Mouse (Mus musculus): ENCODE measurements around the gene Shroom3. TPM values are rescaled to one million over a fixed set of nuclear protein-coding genes. Genes with fewer than 3 reads are reported as not detected.

Gene Shroom3
- polyA plus RNA-seq, 1 experiment from 2014 or later: 0.22 TPM

DNA sequence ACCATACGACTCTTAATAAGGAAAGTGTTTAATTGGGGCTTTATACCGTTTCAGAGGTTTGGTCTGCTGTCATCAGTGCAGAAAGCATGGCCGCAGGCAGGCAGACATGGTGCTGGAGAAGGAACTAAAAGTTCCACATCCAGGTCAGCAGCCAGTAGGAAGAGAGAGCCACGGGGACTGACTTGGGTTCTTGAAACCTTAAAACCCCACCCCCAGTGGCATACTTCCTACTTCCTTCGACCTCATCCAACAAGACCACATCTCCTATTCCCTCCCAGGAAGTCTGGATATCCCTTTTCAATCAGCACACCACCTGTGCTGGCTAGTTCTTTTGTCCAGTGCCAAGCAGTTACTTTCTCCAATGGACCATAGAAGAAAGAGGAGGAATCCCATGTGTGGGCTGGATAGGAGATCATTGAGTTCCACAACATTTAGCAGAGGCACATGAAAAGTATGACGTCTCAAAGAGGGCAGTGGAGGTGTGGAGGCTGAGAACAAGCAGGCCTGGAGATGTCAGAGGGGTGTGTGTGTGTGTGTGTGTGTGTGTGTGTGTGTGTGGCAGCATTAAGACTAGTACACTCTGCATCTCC lies 76.0 kb downstream of the Shroom3 start:
- Histone ChIP-seq H3K27me3 (no peaks in the 10 kb centered on the region), H3K4me1 (replicated peaks) (no peaks in the 10 kb centered on the region), H3K36me3 (replicated peaks) (no peaks in the 10 kb centered on the region), H3K27ac (replicated peaks) (no peak overlapping the region), H3K9me3 (replicated peaks) (no peaks in the 10 kb centered on the region), H3K4me2 (no peak overlapping the region), H3K9ac (no peak overlapping the region), H3K4me3 (replicated peaks) (no peak overlapping the region)
- 49% methylated on average over 6 of the region's 6 CpGs for WGBS (ENCODE audit: insufficient replicate concordance)
- no peak for ATAC-seq (ENCODE audit: insufficient read depth)

- Histone ChIP-seq H3K9ac (no peak overlapping the region), H3K4me1 (replicated peaks) (no peaks in the 10 kb centered on the region), H3K4me3 (replicated peaks) (no peak overlapping the region), H3K27me3 (no peaks in the 10 kb centered on the region), H3K9me3 (replicated peaks) (no peaks in the 10 kb centered on the region), H3K4me2 (no peak overlapping the region), H3K36me3 (replicated peaks) (no peaks in the 10 kb centered on the region), H3K27ac (replicated peaks) (no peak overlapping the region)
- 60% methylated on average over 7 of the region's 7 CpGs for WGBS (ENCODE audit: insufficient replicate concordance)
- no peak for ATAC-seq (ENCODE audit: insufficient read depth)
These were observed 77.3 kb downstream of the Shroom3 start for GRCm38 (mm10) chr5:92760542-92760941.

DNA sequence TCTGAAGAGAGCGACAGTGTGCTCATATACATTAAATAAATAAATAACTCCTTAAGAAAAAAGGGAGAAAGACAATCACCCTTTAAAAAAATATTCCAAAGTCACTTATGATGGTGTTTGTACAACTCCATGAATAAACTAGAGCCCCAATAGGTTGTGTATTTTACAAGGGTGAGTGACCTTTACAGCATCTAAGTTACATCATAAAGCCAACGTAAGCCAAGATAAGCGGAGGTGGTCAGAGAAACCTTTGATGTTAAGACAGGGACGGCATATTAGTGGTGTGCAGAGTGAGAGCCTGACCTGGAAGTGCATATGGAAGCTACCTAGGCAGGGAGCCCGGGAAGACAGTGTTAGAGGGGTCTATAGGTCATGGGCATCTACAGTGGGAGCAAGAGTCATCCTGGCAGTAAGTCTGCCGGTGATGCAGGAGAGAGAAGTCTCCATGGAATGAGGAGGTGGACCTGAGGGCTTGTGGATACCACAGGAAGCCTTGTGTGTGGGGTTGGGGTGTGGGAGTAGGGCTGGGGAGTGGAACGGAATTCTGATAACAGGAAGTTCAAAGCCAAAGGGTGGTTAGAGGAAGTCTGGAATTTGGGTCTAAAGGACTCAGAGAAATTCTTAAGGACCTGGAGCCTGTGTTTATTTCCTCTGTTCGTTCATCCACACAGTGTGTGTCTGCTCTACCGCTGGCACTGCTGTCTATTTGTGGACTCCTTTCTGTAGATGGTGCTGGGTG lies 78.5 kb downstream of the Shroom3 start:
- H3K27ac ChIP-seq (replicated peaks): no peak overlapping the region
- no peak overlapping the region for H3K9ac ChIP-seq
- no peaks in the 10 kb centered on the region for H3K27me3 ChIP-seq
- ATAC-seq (ENCODE audit: insufficient read depth): no peak
- WGBS (ENCODE audit: insufficient replicate concordance): 44% methylated on average over 9 of the region's 9 CpGs
- no peaks in the 10 kb centered on the region for H3K9me3 ChIP-seq (replicated peaks)
- no peak overlapping the region for H3K4me2 ChIP-seq
- no peaks in the 10 kb centered on the region for H3K4me1 ChIP-seq (replicated peaks)
- no peaks in the 10 kb centered on the region for H3K36me3 ChIP-seq (replicated peaks)
- no peak overlapping the region for H3K4me3 ChIP-seq (replicated peaks)

DNA sequence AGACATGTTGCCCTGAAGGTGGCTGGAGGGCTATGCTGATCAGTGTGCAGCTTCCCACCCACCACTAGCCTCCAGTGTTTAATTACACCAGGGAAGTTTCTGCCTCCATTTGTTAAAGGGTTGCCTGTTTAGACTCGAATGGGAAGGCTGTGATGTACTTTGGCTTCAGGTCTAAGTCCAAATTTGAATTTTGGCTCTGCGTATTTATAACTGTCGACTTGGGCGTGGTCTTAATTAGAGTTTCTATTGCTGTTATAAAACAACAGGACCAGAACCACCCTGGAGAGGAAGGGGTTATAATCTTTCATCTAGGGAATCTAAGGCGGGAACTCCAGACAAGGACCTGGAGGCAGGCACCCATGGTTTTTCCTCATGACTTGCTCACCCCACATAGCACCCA lies 79.2 kb downstream of the Shroom3 start:
- H3K27me3 ChIP-seq: no peaks in the 10 kb centered on the region
- no peak overlapping the region for H3K4me3 ChIP-seq (replicated peaks)
- no peak overlapping the region for H3K27ac ChIP-seq (replicated peaks)
- no peak overlapping the region for H3K9ac ChIP-seq
- no peaks in the 10 kb centered on the region for H3K4me1 ChIP-seq (replicated peaks)
- no peak for ATAC-seq (ENCODE audit: insufficient read depth)
- no peak overlapping the region for H3K4me2 ChIP-seq
- no peaks in the 10 kb centered on the region for H3K36me3 ChIP-seq (replicated peaks)
- 65% methylated on average over 5 of the region's 5 CpGs for WGBS (ENCODE audit: insufficient replicate concordance)
- no peaks in the 10 kb centered on the region for H3K9me3 ChIP-seq (replicated peaks)

DNA sequence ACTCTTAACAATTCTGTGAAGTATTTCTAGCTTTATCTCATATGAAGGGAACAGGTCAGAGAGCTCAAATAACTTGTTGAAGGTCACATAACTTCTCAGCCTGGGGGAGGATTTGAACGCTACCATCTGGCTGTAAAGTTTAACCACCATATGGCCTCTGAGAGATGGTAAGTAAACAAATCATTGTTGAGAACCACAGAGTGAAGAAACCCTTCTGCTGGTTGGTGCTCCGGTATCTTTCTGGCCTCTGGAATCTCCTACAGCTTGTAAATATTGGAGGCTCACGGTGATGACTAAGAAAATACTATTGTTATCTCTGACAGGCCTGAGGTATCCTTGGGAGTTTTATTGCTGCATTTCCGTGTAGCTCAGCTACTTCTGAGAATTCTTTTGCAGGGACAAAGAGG lies 80.3 kb downstream of the Shroom3 start:
- Histone ChIP-seq H3K4me3 (replicated peaks) (no peak overlapping the region), H3K9ac (no peak overlapping the region), H3K36me3 (replicated peaks) (no peaks in the 10 kb centered on the region), H3K9me3 (replicated peaks) (no peaks in the 10 kb centered on the region), H3K4me2 (no peak overlapping the region), H3K27me3 (no peaks in the 10 kb centered on the region), H3K27ac (replicated peaks) (no peak overlapping the region), H3K4me1 (replicated peaks) (no peaks in the 10 kb centered on the region)
- ATAC-seq (ENCODE audit: insufficient read depth): no peak
- WGBS (ENCODE audit: insufficient replicate concordance): 30% methylated on average over 4 of the region's 4 CpGs

DNA sequence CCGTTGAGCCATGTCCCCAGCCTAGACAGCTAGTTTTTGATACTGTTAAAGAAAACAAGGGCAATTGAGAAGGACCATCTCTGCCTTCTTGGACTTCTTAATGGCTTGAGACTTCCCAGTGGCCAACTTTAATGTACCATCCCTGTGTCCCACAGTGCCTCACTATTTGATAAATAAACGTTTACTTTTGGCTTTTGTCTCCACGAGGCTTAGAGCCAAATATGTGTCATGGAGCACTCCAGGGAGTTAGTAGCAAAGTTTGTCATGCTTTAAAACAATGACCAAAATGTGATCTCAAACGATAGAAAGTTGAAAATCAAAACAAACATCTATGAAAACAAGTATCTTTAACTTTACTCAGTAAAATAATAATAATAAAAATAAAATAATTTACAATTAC lies 83.1 kb downstream of the Shroom3 start:
- no peaks in the 10 kb centered on the region for H3K36me3 ChIP-seq (replicated peaks)
- no peaks in the 10 kb centered on the region for H3K9me3 ChIP-seq (replicated peaks)
- H3K4me1 ChIP-seq (replicated peaks): no peaks in the 10 kb centered on the region
- H3K27ac ChIP-seq (replicated peaks): no peak overlapping the region
- H3K9ac ChIP-seq: no peak overlapping the region
- no peak overlapping the region for H3K4me2 ChIP-seq
- H3K27me3 ChIP-seq: no peaks in the 10 kb centered on the region
- no peak for ATAC-seq (ENCODE audit: insufficient read depth)
- 49% methylated on average over 4 of the region's 4 CpGs for WGBS (ENCODE audit: insufficient replicate concordance)
- H3K4me3 ChIP-seq (replicated peaks): no peak overlapping the region

DNA sequence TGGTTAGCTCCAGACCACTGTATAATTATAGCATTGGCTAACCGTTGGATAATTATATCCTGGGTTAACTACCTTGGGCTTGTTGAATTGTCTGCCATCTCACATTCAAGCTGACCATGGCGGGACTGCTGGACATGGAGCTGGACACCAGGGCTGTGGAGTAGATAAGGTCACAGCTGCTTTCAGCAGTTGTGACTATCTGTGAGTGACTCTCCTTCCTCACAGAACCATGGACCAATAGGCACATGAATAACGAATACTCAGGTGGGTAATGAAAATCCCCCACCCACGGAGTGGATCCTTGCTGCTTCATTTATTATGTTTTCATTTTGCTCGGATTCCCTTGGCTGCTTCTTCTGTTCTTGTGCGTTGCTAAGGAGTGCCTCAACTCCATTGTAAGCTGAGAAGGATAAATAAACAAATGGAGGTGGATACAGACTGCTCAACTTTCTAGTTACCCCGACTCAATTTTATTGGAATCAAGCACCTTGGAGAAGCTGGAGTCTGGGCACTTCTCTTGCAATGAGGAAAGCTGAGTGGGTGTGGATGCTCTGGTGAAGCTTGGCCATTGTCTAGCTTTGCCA lies 84.1 kb downstream of the Shroom3 start:
- no peak overlapping the region for H3K27ac ChIP-seq (replicated peaks)
- H3K9ac ChIP-seq: no peak overlapping the region
- no peak overlapping the region for H3K4me3 ChIP-seq (replicated peaks)
- no peak for ATAC-seq (ENCODE audit: insufficient read depth)
- whole genome bisulfite sequencing (ENCODE audit: insufficient replicate concordance): 42% methylated on average over 7 of the region's 7 CpGs
- H3K4me1 ChIP-seq (replicated peaks): no peaks in the 10 kb centered on the region
- H3K4me2 ChIP-seq: no peak overlapping the region
- no peaks in the 10 kb centered on the region for H3K36me3 ChIP-seq (replicated peaks)
- H3K27me3 ChIP-seq: no peaks in the 10 kb centered on the region
- no peaks in the 10 kb centered on the region for H3K9me3 ChIP-seq (replicated peaks)

DNA sequence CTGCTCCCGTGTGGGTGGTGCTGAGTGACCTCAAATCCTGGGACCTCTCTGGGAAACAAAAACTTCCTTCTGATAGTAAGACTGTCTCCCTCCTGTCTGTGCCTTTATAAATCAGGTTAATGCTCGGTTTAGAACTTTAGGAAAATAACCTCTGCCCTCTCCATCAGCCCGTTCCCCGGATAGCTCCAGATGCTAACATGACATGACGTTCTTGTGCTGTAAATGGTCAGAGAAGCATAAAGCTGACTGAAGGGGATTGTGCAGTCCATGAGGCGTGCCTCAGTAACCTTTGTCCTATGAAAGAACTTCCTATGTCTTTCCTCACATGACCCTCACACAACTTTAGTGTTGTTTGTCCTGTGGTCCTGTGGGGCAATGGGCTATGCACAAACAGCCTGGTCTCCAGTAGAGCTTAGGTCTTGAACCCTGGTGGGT lies 84.6 kb downstream of the Shroom3 start:
- H3K27ac ChIP-seq (replicated peaks): no peak overlapping the region
- no peak overlapping the region for H3K4me2 ChIP-seq
- no peak overlapping the region for H3K4me3 ChIP-seq (replicated peaks)
- no peaks in the 10 kb centered on the region for H3K36me3 ChIP-seq (replicated peaks)
- H3K9ac ChIP-seq: no peak overlapping the region
- H3K27me3 ChIP-seq: no peaks in the 10 kb centered on the region
- WGBS (ENCODE audit: insufficient replicate concordance): 53% methylated on average over 6 of the region's 6 CpGs
- ATAC-seq (ENCODE audit: insufficient read depth): no peak
- no peaks in the 10 kb centered on the region for H3K9me3 ChIP-seq (replicated peaks)
- H3K4me1 ChIP-seq (replicated peaks): no peaks in the 10 kb centered on the region

GRCm38 (mm10) chr5:92773821-92774220 lies 90.6 kb downstream of the Shroom3 start:
- H3K9ac ChIP-seq: no peak overlapping the region
- no peaks in the 10 kb centered on the region for H3K27me3 ChIP-seq
- H3K36me3 ChIP-seq (replicated peaks): no peaks in the 10 kb centered on the region
- ATAC-seq (ENCODE audit: insufficient read depth): no peak
- H3K27ac ChIP-seq (replicated peaks): no peak overlapping the region
- no peaks in the 10 kb centered on the region for H3K9me3 ChIP-seq (replicated peaks)
- H3K4me2 ChIP-seq: no peak overlapping the region
- WGBS (ENCODE audit: insufficient replicate concordance): 39% methylated on average over 3 of the region's 3 CpGs
- H3K4me1 ChIP-seq (replicated peaks): no peaks in the 10 kb centered on the region
- H3K4me3 ChIP-seq (replicated peaks): no peak overlapping the region

DNA sequence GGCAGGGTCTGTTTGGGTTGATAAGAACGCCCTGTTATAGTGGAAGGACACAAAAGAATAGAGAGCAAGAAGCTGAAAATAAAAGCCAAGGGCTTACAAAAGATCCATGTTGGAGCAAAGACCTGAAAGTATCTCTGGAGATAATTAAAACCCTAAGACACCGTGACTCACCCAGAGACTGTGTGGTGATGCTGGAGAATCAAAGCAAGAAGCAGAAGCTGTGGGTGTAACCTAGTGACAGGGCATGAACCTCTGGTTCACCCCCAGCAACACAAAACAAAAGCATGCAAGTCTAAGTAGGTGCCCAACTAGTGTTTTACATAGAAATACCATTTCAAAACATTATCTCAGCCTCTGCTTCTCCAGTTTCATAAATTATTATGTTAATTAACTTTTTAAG lies 91.2 kb downstream of the Shroom3 start:
- ATAC-seq (ENCODE audit: insufficient read depth): no peak
- no peaks in the 10 kb centered on the region for H3K36me3 ChIP-seq (replicated peaks)
- H3K27ac ChIP-seq (replicated peaks): no peak overlapping the region
- H3K4me3 ChIP-seq (replicated peaks): no peak overlapping the region
- H3K27me3 ChIP-seq: no peaks in the 10 kb centered on the region
- H3K4me1 ChIP-seq (replicated peaks): no peaks in the 10 kb centered on the region
- no peaks in the 10 kb centered on the region for H3K9me3 ChIP-seq (replicated peaks)
- no peak overlapping the region for H3K4me2 ChIP-seq
- H3K9ac ChIP-seq: no peak overlapping the region
- 37% methylated on average over 2 of the region's 2 CpGs for WGBS (ENCODE audit: insufficient replicate concordance)

- Histone ChIP-seq H3K9me3 (replicated peaks) (no peaks in the 10 kb centered on the region), H3K36me3 (replicated peaks) (no peaks in the 10 kb centered on the region), H3K4me1 (replicated peaks) (no peaks in the 10 kb centered on the region), H3K4me2 (no peak overlapping the region), H3K27me3 (no peaks in the 10 kb centered on the region), H3K27ac (replicated peaks) (no peak overlapping the region), H3K4me3 (replicated peaks) (no peak overlapping the region), H3K9ac (no peak overlapping the region)
- WGBS (ENCODE audit: insufficient replicate concordance): 70% methylated on average over 3 of the region's 3 CpGs
- no peak for ATAC-seq (ENCODE audit: insufficient read depth)
These were observed 91.7 kb downstream of the Shroom3 start for GRCm38 (mm10) chr5:92774893-92775292.
